Mouse (Mus musculus): ENCODE measurements around the gene Kcnj4.

Gene Kcnj4

DNA sequence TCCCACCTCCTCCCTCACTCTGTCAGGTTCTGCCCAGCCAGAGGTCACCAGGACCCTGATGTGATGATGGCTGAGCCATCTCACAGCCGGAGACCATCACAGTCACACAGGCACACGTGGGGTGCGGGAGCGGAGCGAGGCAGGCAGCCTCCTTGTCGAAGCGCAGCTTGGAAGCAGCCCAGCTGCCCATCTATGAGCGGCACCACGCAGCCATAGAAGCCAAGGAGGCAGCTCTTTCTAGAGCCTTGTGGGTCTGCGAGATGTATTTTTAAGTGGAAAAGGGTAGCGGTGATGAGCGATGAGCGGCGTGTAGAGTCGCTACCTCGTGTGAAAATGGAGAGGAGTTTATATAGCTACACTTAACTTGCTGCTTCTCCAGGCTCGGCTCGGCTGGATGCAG is 11.5 kb downstream of the Kcnj4 start:
- no peak for TF ChIP-seq GATA4 (IDR thresholded peaks at IDR 0.05; ENCODE audit: insufficient replicate concordance, low read length)

DNA sequence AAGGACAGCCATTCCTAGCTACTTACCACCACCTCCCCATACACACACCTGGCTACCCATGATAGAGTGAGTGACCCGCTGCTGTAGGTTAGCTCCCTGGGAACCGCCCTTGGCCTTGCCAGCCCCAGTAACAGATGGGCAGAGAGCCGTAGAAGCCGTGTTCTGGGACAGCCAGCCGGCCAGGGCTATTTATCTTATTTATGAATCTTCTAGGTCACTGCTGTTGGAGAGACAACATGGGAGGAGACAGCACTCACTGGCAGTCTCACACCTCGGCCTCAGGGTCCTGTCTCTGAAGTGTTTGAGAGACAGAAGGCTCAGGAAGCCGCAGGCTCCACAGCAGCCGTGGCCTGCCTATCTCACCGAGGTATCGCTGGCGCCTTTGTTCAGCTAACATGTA is 15.6 kb downstream of the Kcnj4 start:
- TF ChIP-seq GATA4 (IDR thresholded peaks at IDR 0.05; ENCODE audit: insufficient replicate concordance, low read length) = no peak

DNA sequence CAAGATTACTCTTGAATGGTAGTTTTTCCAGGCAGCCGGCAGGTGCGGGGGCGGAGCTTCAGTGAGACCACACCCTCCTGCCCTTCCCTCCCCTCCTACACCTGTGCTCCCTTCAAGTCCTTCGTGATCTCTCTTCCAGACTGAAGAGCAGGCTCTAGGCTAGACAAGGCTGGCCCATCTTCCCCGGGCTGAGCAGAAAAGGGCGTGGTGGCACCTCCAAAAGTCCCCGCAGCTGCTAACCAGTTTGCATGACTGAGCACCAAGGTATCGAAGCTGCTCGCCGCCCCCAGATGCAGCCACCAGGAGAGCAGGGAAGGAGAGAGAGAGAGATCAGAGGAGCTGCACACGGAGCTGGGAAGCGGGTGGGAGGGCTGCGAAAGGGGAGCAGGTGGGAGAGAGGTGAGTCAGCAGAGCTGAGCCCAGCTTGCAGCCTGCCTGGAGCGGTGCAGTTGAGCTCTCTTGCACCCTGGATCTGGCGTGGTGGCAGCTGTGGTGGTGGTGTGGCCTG is 23.8 kb downstream of the Kcnj4 start:
- TF ChIP-seq GATA4 (IDR thresholded peaks at IDR 0.05; ENCODE audit: insufficient replicate concordance, low read length) = no peak

DNA sequence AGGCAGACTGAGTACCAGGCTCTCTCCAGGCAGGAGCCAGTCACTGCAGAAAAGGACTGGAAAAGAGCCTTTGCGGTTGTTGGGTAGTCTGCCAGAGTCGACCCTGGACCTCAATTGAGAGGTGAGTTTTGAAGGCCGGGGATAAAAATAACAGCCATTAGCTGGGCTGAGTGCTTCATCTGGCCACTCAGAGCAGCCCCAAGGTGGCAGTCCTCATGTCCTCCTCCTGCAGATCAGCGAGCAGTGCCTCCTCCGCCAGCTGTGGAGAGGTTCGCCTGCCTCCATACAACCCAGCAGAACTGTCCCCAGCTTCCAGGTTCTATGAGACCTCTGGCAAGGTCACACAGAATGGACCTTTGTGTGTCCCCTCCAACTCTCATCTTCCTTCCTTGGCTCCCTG is 27.8 kb downstream of the Kcnj4 start:
- no peak for TF ChIP-seq GATA4 (IDR thresholded peaks at IDR 0.05; ENCODE audit: insufficient replicate concordance, low read length)

DNA sequence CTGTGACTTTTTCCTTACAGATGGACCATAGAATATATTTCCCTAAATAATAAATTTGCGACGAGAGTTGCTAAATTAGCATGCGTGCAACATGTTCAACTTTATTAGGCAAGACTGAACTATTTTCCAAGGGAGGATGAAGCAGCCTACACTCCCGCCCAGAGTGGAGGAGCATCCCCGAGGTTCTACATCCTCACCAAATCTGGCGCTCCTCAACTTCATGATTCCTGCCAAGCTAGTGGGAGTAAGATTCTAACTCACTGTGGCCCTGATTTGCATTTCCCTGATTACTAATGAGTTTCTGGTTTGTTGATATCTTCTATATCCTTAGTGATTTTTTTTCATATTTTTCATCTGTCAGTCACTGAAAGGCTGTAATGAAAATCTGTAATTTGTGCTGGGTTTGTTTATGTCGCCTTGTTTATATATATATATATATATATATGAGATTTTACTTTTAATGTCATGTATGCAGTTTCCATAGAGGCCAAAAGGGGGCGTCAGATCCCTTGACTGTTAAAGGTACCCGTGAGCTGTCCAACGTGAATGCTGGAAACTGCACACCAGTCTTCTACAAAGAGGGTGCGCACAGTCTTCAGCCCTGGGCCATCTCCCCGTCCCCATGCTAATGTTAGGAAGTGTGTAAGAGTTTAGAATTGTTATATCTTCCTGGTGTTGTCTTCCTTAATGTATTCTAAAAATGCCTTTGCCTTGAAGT is 31.2 kb downstream of the Kcnj4 start:
- TF ChIP-seq GATA4 (IDR thresholded peaks at IDR 0.05; ENCODE audit: insufficient replicate concordance, low read length) = no peak

DNA sequence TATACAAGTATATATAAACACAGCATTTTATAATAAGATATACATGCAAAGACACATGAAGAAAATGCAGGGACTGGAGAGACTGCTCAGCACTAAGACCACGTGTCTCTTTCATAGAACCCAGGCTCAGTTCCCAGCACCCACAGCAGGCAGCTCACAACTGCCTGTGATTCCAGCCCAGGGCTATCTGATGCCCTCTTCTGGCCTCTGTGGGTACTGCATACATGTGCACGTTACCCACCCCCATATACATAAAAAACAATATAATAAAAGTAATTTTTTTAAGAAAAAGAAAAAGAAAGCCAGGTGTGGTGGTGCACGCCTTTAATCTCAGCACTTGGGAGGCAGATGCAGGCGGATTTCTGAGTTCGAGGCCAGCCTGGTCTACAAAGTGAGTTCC is 32.0 kb downstream of the Kcnj4 start:
- TF ChIP-seq GATA4 (IDR thresholded peaks at IDR 0.05; ENCODE audit: insufficient replicate concordance, low read length) = no peak

DNA sequence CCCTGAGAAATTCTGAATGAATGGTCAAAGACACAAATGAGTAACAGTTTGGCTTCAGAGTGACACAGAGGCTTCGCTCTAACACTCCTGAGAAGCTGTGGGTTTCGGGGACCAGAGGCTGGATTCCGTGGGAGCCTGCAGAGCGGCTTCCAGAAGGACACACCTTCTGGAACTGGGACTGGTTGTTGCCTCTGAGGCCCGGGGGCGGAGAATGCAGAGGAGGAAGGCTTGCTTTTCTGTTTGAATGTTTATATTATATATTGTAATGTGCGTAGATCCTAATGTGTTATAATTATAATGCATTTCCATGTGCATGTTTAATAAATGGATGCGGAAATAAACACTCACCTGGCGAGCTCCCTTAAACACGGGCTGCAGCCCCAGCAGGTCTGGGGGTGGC is 33.9 kb downstream of the Kcnj4 start:
- TF ChIP-seq GATA4 (IDR thresholded peaks at IDR 0.05; ENCODE audit: insufficient replicate concordance, low read length) = no peak

DNA sequence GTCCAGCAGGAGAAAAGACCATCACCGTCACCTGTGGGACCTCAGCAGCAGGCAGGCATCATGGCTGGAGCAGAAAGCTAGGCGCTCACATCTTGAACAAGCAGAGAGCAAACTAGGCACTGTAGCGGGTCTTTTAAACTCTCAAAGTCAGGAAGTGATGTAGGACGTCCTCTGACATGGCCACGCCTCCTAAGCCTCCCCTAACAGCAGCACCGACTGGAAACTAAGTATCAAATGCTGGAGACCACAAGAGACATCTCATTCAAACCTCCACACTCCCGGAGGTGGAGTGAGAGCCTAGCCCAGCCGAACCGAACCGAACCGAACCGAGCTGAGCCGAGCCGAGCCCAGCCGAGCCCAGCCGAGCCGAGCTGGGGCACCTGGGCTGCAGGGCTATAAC is 34.5 kb downstream of the Kcnj4 start:
- no peak for TF ChIP-seq GATA4 (IDR thresholded peaks at IDR 0.05; ENCODE audit: insufficient replicate concordance, low read length)

DNA sequence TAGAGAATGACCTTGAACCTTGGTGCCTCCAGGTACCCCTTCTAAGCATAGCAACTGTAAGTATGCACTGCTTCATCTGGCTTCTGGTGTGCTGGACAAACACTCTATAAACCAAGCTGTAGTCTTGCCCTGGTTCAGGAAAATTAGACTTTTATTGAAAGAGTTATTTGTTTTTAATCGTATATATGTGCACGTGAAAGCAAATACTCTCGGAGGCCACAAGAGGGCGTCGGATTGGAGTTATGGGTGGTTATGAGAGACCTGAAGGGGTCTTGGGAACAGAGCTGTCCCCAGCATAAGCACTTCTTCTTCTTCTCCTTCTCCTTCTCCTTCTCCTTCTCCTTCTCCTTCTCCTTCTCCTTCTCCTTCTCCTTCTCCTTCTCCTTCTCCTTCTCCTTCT is 35.5 kb downstream of the Kcnj4 start:
- no peak for TF ChIP-seq GATA4 (IDR thresholded peaks at IDR 0.05; ENCODE audit: insufficient replicate concordance, low read length)

DNA sequence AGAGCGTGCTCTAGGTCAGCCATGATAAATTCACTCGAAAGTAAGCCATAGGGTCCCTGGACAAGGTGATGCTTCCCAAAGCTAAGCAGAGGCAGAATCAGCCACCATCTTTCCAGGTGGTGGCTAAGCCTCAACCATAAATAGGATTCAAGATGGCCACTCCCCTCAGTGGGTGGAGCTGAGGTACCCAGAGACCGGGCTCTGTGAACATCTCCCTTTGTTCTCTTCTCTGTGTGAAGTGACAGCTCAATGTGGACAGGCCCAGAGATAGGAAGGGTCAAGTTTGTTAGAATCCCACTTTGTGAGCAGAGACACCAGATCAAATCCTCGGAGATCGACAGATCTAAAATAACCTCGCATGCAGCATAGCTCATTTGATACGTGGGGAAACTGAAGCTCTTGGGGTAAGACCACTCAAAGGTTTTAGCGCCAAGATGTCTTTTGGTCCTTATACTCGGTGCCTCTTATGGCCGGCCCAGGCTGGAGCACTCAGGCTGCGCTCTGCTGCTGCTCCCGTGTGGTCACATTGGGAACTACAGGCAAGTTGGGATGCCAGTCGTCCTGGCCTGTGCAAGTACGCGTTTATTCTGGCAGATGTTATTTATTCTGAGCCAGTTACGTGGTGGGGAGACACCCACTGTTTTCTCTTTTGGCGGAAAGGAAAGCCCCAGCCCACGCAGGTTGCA is 38.3 kb downstream of the Kcnj4 start:
- TF ChIP-seq GATA4 (IDR thresholded peaks at IDR 0.05; ENCODE audit: insufficient replicate concordance, low read length) = no peak

DNA sequence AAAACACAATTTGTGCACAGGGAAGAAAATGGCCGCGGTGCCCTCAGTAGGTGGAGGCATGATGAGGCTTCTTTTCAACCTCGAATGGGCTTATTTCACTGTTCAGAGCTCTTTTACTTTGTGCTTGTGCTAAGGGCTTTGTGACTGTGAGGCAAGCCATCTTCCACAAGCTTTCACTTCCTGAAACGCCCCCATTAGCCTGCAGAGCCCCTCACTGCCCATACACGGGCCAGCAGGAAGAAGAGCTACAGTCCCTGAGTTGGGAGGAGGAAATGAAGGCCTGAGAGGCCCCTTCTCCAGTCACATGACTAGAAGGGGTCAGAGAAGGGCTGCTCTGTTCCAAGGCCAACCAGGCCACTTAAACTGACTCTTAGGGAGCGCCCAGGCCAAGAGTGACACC is 48.5 kb downstream of the Kcnj4 start:
- TF ChIP-seq GATA4 (IDR thresholded peaks at IDR 0.05; ENCODE audit: insufficient replicate concordance, low read length) = no peak

DNA sequence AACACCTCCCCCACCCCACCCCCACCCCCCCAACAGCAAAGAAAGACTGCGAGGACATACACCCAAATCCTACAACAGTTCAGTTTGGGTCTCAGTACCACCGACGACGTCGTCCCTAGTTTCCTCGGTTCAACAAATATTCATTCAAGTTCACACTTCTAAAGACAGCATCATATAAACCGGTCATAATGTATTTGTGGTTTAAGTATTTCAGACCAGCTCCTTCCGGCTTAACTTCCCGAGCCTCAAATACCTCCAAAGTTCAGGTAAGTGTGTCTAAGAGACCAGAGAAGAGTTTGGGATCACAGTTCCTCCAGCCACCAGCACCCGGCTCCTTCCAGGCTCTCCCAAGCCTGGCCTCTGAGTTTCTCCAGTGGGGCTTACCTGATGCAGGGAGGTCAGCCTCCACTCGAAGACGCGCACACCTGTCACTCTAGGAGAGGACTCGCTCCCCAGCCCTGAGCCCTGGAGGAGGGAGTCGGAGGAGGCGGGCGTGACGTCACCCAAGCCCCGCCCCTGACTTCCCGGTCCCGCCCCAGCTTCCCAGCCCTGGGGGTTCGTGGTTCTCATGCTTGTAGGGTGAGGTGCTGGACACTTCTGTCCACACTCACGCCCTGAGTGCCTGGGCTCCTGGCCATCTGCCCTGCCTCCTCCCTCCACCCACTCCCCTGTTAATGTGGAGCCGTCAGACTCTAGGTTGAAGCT is 49.8 kb downstream of the Kcnj4 start, which contains the start of gene Csnk1e:
Gene Csnk1e, minus strand, starts transcription at position 461 of the 705 bp plus-strand sequence.
- no peak for TF ChIP-seq GATA4 (IDR thresholded peaks at IDR 0.05; ENCODE audit: insufficient replicate concordance, low read length)

DNA sequence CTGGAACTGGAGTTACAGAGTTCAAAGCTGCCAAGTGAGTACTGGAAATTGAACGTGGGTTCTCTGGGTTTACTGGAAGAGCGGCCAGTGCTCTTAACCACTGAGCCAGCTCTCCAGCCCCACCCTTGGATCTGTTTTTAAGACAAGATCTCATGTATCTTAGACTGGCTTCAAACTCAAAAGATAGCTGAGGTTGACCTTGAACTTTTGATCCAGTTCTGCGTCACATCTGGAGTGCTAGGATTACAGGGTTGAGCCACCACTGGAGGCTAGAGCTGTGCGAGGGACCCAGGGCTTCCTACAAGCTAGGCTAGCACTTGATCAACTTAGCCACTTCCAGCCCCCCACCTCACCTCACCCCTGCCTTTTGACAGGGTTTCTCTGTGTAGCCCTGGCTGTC is 51.2 kb downstream of the Kcnj4 start:
- TF ChIP-seq GATA4 (IDR thresholded peaks at IDR 0.05; ENCODE audit: insufficient replicate concordance, low read length) = no peak

DNA sequence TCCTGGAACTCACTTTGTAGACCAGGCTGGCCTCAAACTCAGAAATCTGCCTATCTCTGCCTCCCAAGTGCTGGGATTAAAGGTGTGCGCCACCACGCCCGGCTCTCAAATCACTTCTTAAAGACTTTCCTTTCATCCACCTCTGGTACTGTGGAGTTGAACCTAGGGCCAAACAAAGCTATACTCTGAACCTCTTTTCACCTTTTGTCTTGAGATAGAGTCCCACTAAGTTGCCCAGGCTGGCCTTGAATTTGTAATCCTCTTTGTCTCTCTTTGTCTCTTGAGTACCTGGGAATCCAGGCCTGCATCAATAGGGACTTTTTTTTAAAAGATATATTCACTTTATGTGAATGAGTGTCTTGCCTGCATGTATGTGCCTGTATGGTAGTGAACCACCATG is 57.0 kb downstream of the Kcnj4 start:
- TF ChIP-seq GATA4 (IDR thresholded peaks at IDR 0.05; ENCODE audit: insufficient replicate concordance, low read length) = no peak

DNA sequence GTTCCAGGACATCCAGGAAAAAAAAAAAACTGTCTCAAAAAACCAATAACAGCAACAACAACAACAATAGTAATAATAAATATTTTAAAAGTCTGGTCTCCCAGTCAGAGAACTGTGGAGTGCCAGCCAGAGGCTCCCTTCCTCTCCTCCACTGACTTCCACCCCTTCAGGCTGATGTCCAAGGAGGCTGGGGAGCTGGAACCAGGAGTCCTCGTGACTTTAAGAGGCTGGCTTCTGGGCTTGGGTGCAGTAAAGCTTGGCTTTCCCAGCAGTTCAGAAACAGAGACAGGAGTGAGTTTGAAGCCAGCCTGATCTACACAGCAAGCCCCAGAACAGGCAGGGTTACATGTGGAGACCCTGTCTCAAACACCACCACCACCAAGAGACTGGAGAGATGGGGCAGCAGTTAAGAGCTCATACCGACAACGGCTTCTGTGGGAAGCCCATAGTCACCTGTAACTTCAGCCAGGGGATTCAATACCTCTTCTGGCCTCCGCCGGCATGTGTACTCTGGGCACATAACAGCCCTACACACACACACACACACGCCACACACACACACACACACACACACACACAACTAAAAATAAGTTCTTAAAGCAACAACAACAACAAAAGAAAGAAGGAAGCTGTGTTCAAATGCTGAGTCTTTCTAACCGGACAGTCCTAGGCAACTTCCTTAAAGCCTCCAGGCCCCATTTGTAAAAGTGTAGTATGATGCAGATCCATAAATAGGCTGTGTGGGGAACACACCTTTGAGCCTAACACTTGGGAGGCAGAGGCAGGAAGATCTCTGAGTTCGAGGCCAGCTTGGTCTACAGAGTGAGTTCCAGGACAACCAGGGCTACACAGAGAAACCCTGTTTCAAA is 59.0 kb downstream of the Kcnj4 start:
- TF ChIP-seq GATA4 (IDR thresholded peaks at IDR 0.05; ENCODE audit: insufficient replicate concordance, low read length) = no peak

All from liver, adult (tissue).